Mouse (Mus musculus): Measurements from ENCODE around the gene Nipsnap3b. TPM values are rescaled to one million over a fixed set of nuclear protein-coding genes. Genes with fewer than 3 reads are reported as not detected.

Gene Nipsnap3b
- polyA plus RNA-seq, 1 experiment from 2014 or later: 91.6 TPM

DNA sequence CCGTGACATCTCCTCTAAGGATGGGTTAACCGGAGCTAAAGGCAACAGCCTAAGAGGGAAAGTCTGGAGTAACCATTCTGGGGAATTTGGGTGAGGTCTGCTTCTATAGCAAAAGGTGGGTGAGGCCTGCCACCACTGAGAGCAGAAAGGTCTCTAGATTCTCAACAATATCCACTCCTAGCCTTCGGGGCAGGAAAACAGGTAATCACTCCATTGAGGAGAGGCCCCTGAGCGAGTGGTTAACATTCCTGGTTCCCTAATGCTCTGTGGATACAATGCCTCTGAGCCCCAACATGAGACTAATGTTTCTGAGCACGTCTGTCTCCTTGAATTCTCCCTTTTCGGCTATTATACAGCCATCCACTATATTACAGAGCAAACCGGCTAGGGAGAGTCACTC is 2.7 kb downstream of the Nipsnap3b start:
- H3K4me1 ChIP-seq (ENCODE audit: control insufficient read depth, insufficient read depth, low read length): 0 out of 2 replicates have a peak, but pooled peaks cover 2% of the 10 kb centered on the region
- peaks cover 29% of the 10 kb centered on the region for H3K36me3 ChIP-seq (ENCODE audit: control insufficient read depth, insufficient read depth, low read length)
- H3K9ac ChIP-seq (ENCODE audit: low read depth, low read length): no peak overlapping the region
- H3K4me2 ChIP-seq: no peak overlapping the region
- 89% methylated on average over 7 of the region's 7 CpGs for WGBS (ENCODE audit: insufficient replicate concordance)
- ATAC-seq (replicated peaks; ENCODE audit: insufficient number of reproducible peaks, low FRiP score, low TSS enrichment): no peak
- H3K9me3 ChIP-seq (replicated peaks; ENCODE audit: control insufficient read depth, low read length): peaks cover 8% of the 10 kb centered on the region
- no peak overlapping the region for H3K27ac ChIP-seq (ENCODE audit: low read depth, low read length)
- no peaks in the 10 kb centered on the region for H3K27me3 ChIP-seq (ENCODE audit: control insufficient read depth, insufficient read depth, low read length)
- no peak overlapping the region for H3K4me3 ChIP-seq (ENCODE audit: low read depth, low read length)

DNA sequence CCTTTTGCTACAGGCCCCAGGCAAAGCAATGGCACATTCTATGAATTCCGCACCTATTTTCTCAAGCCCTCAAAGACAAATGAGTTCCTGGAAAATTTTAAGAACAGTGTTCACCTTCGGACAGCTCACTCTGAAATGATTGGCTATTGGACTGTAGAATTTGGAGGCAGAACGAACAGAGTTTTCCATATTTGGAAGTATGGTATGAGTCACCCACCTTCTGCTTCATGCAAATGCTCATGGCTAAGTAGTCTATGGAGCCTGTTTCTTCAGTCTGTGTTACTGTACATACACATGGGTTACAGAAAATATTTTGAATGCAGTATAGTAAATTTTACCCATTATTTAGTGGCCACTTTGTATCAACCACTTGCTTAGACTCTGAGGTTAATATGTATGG is 3.3 kb downstream of the Nipsnap3b start:
- H3K36me3 ChIP-seq (ENCODE audit: control insufficient read depth, insufficient read depth, low read length): peaks cover 35% of the 10 kb centered on the region
- no peak for ATAC-seq (replicated peaks; ENCODE audit: insufficient number of reproducible peaks, low FRiP score, low TSS enrichment)
- H3K4me2 ChIP-seq: no peak overlapping the region
- no peak overlapping the region for H3K27ac ChIP-seq (ENCODE audit: low read depth, low read length)
- H3K9ac ChIP-seq (ENCODE audit: low read depth, low read length): no peak overlapping the region
- no peak overlapping the region for H3K4me3 ChIP-seq (ENCODE audit: low read depth, low read length)
- 0 out of 2 replicates have a peak, but pooled peaks cover 2% of the 10 kb centered on the region for H3K4me1 ChIP-seq (ENCODE audit: control insufficient read depth, insufficient read depth, low read length)
- H3K27me3 ChIP-seq (ENCODE audit: control insufficient read depth, insufficient read depth, low read length): no peaks in the 10 kb centered on the region
- peaks cover 8% of the 10 kb centered on the region for H3K9me3 ChIP-seq (replicated peaks; ENCODE audit: control insufficient read depth, low read length)
- WGBS (ENCODE audit: insufficient replicate concordance): 93% methylated on average over 3 of the region's 3 CpGs

DNA sequence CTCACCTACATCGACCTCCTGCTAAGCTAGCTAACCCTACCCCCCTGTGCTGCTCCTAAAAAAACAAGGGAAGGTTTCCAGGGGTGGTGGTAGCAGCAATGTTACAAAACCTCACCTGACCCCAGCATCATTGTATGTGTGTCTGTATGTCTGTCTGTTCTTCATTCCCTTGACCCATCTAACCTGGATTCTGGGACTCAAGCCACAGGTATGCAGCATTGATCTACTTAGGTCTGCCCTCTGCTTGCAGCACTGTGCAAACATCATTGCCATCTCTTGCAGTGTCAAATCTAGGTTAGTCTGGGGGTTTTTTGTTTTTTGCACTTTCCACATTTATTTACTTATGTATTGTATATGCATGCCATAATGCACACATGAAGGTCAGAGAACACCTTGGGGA is 6.7 kb downstream of the Nipsnap3b start:
- ATAC-seq (replicated peaks; ENCODE audit: insufficient number of reproducible peaks, low FRiP score, low TSS enrichment): no peak
- Histone ChIP-seq H3K9me3 (replicated peaks; ENCODE audit: control insufficient read depth, low read length) (peaks cover 8% of the 10 kb centered on the region), H3K4me3 (ENCODE audit: low read depth, low read length) (no peak overlapping the region), H3K27ac (ENCODE audit: low read depth, low read length) (no peak overlapping the region), H3K4me2 (no peak overlapping the region), H3K27me3 (ENCODE audit: control insufficient read depth, insufficient read depth, low read length) (no peaks in the 10 kb centered on the region), H3K36me3 (ENCODE audit: control insufficient read depth, insufficient read depth, low read length) (peaks cover 42% of the 10 kb centered on the region), H3K4me1 (ENCODE audit: control insufficient read depth, insufficient read depth, low read length) (no peaks in the 10 kb centered on the region), H3K9ac (ENCODE audit: low read depth, low read length) (no peak overlapping the region)
- 86% methylated on average over 1 of the region's 1 CpGs for WGBS (ENCODE audit: insufficient replicate concordance)

DNA sequence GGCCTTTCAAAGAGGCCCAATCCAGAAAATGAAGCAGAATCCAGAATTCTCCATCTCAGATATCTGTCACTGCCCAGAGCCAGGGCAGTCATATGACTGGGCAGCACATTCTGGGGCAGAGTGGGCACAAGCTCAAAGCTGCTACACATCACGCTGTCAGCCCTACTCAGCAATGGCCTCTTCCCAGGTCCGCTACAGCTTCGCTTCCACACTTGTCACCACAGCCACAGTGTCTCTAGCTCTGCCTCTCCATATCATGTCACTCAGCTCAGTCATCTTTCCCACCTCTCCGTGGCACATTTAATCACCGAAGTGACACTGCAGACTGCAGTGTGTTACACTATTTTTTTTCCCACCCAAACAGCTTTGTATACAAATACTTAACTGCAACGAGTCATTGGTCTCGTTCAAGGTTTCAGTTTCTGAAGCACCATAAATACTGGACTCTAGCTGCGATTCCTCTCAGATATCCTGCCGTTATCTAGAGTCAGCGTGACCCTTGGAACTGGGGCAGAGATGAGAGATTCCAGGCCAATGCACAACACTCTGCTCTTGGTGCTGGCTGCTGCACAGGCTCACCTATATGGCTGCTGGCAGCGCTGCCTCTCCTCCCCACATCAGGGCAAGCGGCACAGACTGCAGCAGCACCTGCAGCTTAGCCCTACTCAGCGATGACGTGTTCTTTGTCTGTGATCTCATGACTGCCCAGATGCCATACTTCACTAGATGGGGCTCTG is 11.7 kb downstream of the Nipsnap3b start:
- Histone ChIP-seq H3K9ac (ENCODE audit: low read depth, low read length) (no peak overlapping the region), H3K4me3 (ENCODE audit: low read depth, low read length) (no peak overlapping the region), H3K4me2 (no peak overlapping the region), H3K27ac (ENCODE audit: low read depth, low read length) (no peak overlapping the region), H3K9me3 (replicated peaks; ENCODE audit: control insufficient read depth, low read length) (no peaks in the 10 kb centered on the region), H3K36me3 (ENCODE audit: control insufficient read depth, insufficient read depth, low read length) (peaks cover 20% of the 10 kb centered on the region), H3K4me1 (ENCODE audit: control insufficient read depth, insufficient read depth, low read length) (no peaks in the 10 kb centered on the region), H3K27me3 (ENCODE audit: control insufficient read depth, insufficient read depth, low read length) (no peaks in the 10 kb centered on the region)
- ATAC-seq (replicated peaks; ENCODE audit: insufficient number of reproducible peaks, low FRiP score, low TSS enrichment): no peak; the same call in 1 of the 2 replicates
- 77% methylated on average over 14 of the region's 14 CpGs for WGBS (ENCODE audit: insufficient replicate concordance)

DNA sequence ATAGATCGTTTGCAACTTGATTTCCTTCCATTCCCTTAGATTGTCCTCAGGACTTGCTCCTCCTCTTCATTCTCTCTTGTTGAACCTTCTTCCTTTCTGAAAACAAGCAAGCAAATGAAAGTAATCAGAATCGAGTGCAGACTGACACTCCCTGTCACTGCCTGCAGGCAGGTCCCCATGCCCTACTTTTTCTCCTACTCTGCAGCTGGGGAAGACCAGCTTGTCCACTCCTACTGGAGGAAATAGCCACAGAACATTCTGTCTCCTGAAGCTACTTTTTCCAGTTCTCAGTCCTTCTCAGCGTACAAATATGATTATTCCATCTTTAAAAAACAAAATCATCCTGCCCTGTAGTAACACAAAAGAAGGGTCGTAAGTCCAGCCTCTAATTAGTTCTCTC is 12.7 kb downstream of the Nipsnap3b start:
- no peak overlapping the region for H3K27ac ChIP-seq (ENCODE audit: low read depth, low read length)
- ATAC-seq (replicated peaks; ENCODE audit: insufficient number of reproducible peaks, low FRiP score, low TSS enrichment): no peak
- H3K9me3 ChIP-seq (replicated peaks; ENCODE audit: control insufficient read depth, low read length): no peaks in the 10 kb centered on the region
- H3K4me3 ChIP-seq (ENCODE audit: low read depth, low read length): no peak overlapping the region
- no peaks in the 10 kb centered on the region for H3K4me1 ChIP-seq (ENCODE audit: control insufficient read depth, insufficient read depth, low read length)
- H3K9ac ChIP-seq (ENCODE audit: low read depth, low read length): no peak overlapping the region
- no peaks in the 10 kb centered on the region for H3K27me3 ChIP-seq (ENCODE audit: control insufficient read depth, insufficient read depth, low read length)
- 87% methylated on average over 4 of the region's 4 CpGs for WGBS (ENCODE audit: insufficient replicate concordance)
- peaks cover 16% of the 10 kb centered on the region for H3K36me3 ChIP-seq (ENCODE audit: control insufficient read depth, insufficient read depth, low read length)
- H3K4me2 ChIP-seq: no peak overlapping the region

DNA sequence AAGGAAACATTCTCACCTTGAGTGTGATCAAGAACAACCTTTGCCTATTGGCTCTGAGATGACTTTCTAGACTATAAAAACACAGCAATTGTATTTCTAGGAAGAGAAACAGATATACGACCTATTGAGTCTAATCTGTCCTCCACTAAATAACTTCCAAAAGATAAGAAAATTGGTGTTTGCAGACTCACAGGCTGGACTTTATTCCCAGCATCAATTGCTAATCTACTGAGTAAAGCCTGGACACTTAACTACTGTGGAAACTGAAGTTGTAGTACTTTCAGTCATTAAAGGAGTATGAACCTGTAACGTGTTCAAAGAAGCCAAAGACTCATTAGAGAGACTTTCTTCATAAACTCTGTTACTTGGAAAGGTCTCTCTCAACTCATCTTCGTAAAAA is 16.1 kb downstream of the Nipsnap3b start:
- Histone ChIP-seq H3K4me3 (ENCODE audit: low read depth, low read length) (no peak overlapping the region), H3K27me3 (ENCODE audit: control insufficient read depth, insufficient read depth, low read length) (no peaks in the 10 kb centered on the region), H3K9me3 (replicated peaks; ENCODE audit: control insufficient read depth, low read length) (no peaks in the 10 kb centered on the region), H3K9ac (ENCODE audit: low read depth, low read length) (no peak overlapping the region), H3K27ac (ENCODE audit: low read depth, low read length) (no peak overlapping the region), H3K36me3 (ENCODE audit: control insufficient read depth, insufficient read depth, low read length) (peaks cover 6% of the 10 kb centered on the region), H3K4me1 (ENCODE audit: control insufficient read depth, insufficient read depth, low read length) (no peaks in the 10 kb centered on the region), H3K4me2 (no peak overlapping the region)
- no peak for ATAC-seq (replicated peaks; ENCODE audit: insufficient number of reproducible peaks, low FRiP score, low TSS enrichment)
- 67% methylated on average over 3 of the region's 3 CpGs for WGBS (ENCODE audit: insufficient replicate concordance)

DNA sequence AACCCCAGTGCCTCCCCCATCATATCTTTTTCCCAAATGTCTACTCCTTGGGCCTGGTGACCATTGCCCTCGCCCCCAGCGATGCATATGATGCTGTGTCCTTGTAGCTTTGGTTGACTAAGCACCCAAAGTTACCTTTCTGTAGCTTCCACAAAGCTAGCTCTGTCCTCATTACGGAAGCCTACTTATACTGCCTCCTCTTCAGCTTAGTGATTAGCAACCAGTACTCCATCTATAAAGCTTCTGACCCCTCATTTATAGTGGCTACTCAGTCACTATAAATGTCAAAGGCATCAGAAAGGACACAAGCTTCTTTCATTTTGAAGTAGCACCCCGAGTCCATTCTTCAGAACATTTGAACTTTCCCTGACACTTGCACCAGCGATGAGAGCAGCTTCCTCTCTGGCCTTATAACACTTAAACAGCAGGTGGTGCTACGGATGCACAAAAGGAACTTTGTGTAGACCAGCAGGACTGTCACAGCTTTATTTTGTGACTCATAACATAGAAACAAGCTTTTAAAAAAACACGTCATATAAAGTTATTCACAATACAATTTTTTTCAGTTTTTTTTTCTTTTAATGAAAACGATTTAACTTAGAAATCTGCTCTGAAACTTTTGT is 18.8 kb downstream of the Nipsnap3b start:
- no peak for ATAC-seq (replicated peaks; ENCODE audit: insufficient number of reproducible peaks, low FRiP score, low TSS enrichment)
- Histone ChIP-seq H3K36me3 (ENCODE audit: control insufficient read depth, insufficient read depth, low read length) (no peaks in the 10 kb centered on the region), H3K9ac (ENCODE audit: low read depth, low read length) (no peak overlapping the region), H3K27ac (ENCODE audit: low read depth, low read length) (no peak overlapping the region), H3K4me2 (no peak overlapping the region), H3K27me3 (ENCODE audit: control insufficient read depth, insufficient read depth, low read length) (no peaks in the 10 kb centered on the region), H3K9me3 (replicated peaks; ENCODE audit: control insufficient read depth, low read length) (no peaks in the 10 kb centered on the region), H3K4me1 (ENCODE audit: control insufficient read depth, insufficient read depth, low read length) (no peaks in the 10 kb centered on the region), H3K4me3 (ENCODE audit: low read depth, low read length) (no peak overlapping the region)
- WGBS (ENCODE audit: insufficient replicate concordance): 63% methylated on average over 8 of the region's 8 CpGs

DNA sequence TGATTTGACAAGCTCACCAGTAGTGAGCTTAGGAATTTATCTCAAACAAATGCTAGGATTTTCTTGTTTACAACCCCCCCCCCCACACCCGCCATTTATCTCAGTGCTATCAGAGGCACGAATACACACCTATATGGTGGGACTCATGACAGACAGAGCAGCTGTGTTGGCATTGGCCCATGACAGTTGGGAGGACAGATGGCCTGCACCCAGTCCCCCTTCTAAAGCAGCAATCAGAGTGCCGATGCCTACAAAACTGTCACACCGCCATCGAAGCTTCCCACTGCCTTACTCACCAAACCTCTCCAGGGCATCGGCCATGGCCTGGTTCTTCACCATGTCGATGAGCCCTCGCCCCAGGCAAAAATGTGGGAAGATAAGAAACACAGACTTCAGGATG is 32.1 kb downstream of the Nipsnap3b start:
- Histone ChIP-seq H3K4me1 (ENCODE audit: control insufficient read depth, insufficient read depth, low read length) (0 out of 2 replicates have a peak, but pooled peaks cover 3% of the 10 kb centered on the region), H3K9ac (ENCODE audit: low read depth, low read length) (no peak overlapping the region), H3K4me3 (ENCODE audit: low read depth, low read length) (no peak overlapping the region), H3K27ac (ENCODE audit: low read depth, low read length) (no peak overlapping the region), H3K4me2 (no peak overlapping the region), H3K36me3 (ENCODE audit: control insufficient read depth, insufficient read depth, low read length) (no peaks in the 10 kb centered on the region), H3K27me3 (ENCODE audit: control insufficient read depth, insufficient read depth, low read length) (no peaks in the 10 kb centered on the region), H3K9me3 (replicated peaks; ENCODE audit: control insufficient read depth, low read length) (no peaks in the 10 kb centered on the region)
- no peak for ATAC-seq (replicated peaks; ENCODE audit: insufficient number of reproducible peaks, low FRiP score, low TSS enrichment)
- 70% methylated on average over 8 of the region's 8 CpGs for WGBS (ENCODE audit: insufficient replicate concordance)

DNA sequence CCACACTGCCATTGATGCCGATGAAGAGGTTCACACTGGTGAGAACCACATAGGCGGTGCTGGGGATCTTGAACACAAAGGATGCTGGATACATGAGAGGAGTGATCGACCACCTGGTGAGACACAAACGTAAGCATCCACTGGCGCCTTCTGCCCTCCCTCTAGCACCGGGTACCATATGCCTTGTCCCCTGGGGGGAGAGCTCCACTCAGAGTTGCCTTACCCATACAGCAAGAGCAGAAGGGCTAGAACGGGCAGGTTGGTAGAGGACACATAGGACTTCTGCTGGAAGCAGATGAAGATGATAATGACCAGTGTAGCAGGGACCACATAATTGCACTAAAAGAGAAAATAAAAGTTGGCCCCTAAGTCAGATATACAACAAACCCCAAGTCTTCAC is 34.1 kb downstream of the Nipsnap3b start:
- 0 out of 2 replicates have a peak, but pooled peaks cover 3% of the 10 kb centered on the region for H3K4me1 ChIP-seq (ENCODE audit: control insufficient read depth, insufficient read depth, low read length)
- H3K9me3 ChIP-seq (replicated peaks; ENCODE audit: control insufficient read depth, low read length): no peaks in the 10 kb centered on the region
- H3K9ac ChIP-seq (ENCODE audit: low read depth, low read length): no peak overlapping the region
- WGBS (ENCODE audit: insufficient replicate concordance): 83% methylated on average over 7 of the region's 7 CpGs
- H3K36me3 ChIP-seq (ENCODE audit: control insufficient read depth, insufficient read depth, low read length): no peaks in the 10 kb centered on the region
- no peak overlapping the region for H3K4me2 ChIP-seq
- ATAC-seq (replicated peaks; ENCODE audit: insufficient number of reproducible peaks, low FRiP score, low TSS enrichment): no peak
- no peaks in the 10 kb centered on the region for H3K27me3 ChIP-seq (ENCODE audit: control insufficient read depth, insufficient read depth, low read length)
- H3K4me3 ChIP-seq (ENCODE audit: low read depth, low read length): no peak overlapping the region
- H3K27ac ChIP-seq (ENCODE audit: low read depth, low read length): no peak overlapping the region
